Mouse (Mus musculus): ENCODE data around the gene Klhl23.

DNA sequence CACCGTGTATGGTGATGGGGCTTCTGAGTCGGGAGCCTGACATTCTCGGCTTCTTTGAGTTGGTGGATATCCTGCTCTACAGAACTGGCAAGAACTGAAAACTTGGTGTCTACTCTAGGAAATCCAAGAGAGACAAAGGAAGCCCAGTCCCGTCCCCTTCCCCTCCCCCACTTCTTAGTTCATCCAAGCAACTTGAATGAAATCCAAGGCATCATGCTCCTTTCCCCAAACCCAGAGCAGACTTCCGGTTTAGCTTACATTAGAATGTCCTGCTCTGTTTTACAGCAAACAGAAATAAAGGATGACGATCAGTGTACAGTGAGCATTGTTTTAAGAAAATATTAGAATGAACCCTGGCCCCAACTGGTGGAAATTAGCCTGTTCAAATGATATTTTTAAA lies 27.5 kb downstream of the Klhl23 start:
- no peak for TF ChIP-seq GATA1 (IDR thresholded peaks at IDR 0.05; ENCODE audit: borderline replicate concordance, low read length)
- no peak for TF ChIP-seq CTCF (IDR thresholded peaks at IDR 0.05; ENCODE audit: low read depth, low read length)

Data from G1E (cell line).